Mouse (Mus musculus): Measurements from ENCODE around the gene Wdr60. TPM values are rescaled to one million over a fixed set of nuclear protein-coding genes. Genes with fewer than 3 reads are reported as not detected.
A peak's percentile ranks its signal among the peaks of the same experiment; 100 is the strongest.

Wdr60 gene
- polyA plus RNA-seq, 1 experiment from 2014 or later, result 18.1 TPM

DNA sequence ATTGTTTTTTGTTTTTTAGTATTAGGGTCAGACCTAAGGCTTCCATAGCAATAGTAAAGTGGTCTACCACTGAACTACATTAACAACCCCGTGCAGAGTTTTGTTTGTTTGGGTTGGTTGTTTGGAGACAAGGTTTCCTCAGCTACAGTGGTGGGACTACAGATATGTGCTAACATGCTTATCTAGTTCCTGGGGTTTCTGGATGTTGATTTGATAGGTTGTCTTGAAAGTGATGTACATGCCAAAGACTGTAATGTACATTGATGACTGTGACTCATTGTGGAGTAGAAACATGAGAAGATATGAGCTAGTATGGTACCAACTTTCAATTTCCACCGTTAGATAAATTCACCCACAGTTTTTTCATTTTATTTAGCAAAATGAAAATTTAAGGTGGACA, 20.7 kb upstream of the Wdr60 start:
- 93% methylated on average over 2 of the region's 2 CpGs for WGBS
- H3K9ac ChIP-seq (ENCODE audit: low read length), result no peak overlapping the region
- no peak overlapping the region for H3K4me3 ChIP-seq (ENCODE audit: low read depth, low read length)
- H3K27me3 ChIP-seq (ENCODE audit: control insufficient read depth, insufficient read depth, low read length), result no peaks in the 10 kb centered on the region
- DNase-seq (ENCODE audit: low spot score) (no peak), ATAC-seq (replicated peaks; ENCODE audit: low FRiP score) (no peak)
- H3K27ac ChIP-seq (ENCODE audit: low read depth, low read length), result no peak overlapping the region
- no peaks in the 10 kb centered on the region for H3K9me3 ChIP-seq (ENCODE audit: control insufficient read depth, low read length)
- H3K4me1 ChIP-seq (replicated peaks; ENCODE audit: control insufficient read depth, insufficient read depth, low read length), result peaks cover 2% of the 10 kb centered on the region; the same call in 1 of the 2 replicates
- no peak overlapping the region for H3K4me2 ChIP-seq (ENCODE audit: low read depth, low read length, severe bottlenecking)
- no peaks in the 10 kb centered on the region for H3K36me3 ChIP-seq (ENCODE audit: control insufficient read depth, insufficient read depth, low read length)

GRCm38 (mm10) chr12:116282856-116283255, 20.0 kb upstream of the Wdr60 start:
- Histone ChIP-seq H3K36me3 (ENCODE audit: control insufficient read depth, insufficient read depth, low read length) (no peaks in the 10 kb centered on the region), H3K4me3 (ENCODE audit: low read depth, low read length) (no peak overlapping the region), H3K27ac (ENCODE audit: low read depth, low read length) (no peak overlapping the region), H3K9ac (ENCODE audit: low read length) (no peak overlapping the region), H3K4me2 (ENCODE audit: low read depth, low read length, severe bottlenecking) (no peak overlapping the region), H3K9me3 (ENCODE audit: control insufficient read depth, low read length) (no peaks in the 10 kb centered on the region), H3K4me1 (replicated peaks; ENCODE audit: control insufficient read depth, insufficient read depth, low read length) (peaks cover 2% of the 10 kb centered on the region; the same call in 1 of the 2 replicates), H3K27me3 (ENCODE audit: control insufficient read depth, insufficient read depth, low read length) (no peaks in the 10 kb centered on the region)
- DNase-seq (ENCODE audit: low spot score) (no peak), ATAC-seq (replicated peaks; ENCODE audit: low FRiP score) (no peak)
- 96% methylated on average over 2 of the region's 2 CpGs for whole genome bisulfite sequencing

DNA sequence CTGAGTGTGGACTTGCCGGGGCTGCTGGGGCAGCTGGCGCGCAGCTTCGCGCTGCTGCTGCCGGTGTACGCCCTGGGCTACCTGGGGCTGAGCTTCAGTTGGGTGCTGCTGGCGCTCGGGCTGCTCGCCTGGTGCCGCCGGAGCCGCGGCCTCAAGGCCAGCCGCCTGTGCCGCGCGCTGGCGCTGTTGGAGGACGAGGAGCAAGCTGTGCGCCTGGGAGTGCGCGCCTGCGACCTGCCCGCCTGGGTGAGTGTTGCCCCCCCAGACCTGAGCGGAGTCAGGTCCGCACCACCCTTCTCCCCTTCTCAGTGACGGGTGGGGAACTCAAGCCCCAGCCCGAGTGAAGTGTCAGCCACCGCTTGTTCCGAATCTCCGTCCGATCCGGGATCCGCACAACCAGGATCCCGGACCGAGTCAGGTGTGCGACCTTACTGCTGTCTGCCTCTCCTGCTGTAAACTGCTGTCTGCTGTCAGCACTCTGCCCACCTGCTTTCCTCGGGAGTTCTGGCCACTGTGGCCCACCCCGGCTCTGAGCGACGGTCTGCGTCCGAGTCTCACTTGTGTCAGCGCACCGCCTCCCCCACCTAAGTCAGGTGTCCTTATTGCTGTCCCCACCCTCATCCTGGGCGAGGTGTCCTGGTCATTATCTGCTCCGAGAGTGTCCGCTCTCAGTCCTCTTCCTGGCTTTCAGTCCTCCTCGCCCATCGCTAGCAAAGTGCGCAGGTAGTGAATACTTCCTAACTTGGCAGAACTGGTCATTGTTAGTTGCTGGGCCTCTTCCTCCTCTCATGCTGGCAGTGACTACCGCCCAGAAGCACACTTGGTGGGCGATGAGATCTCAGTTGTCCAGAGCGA, 18.8 kb upstream of the Wdr60 start:
- Histone ChIP-seq H3K4me1 (replicated peaks; ENCODE audit: control insufficient read depth, insufficient read depth, low read length) (peaks cover 2% of the 10 kb centered on the region; the same call in 1 of the 2 replicates), H3K27ac (ENCODE audit: low read depth, low read length) (peak overlapping the region; percentile 91), H3K4me3 (ENCODE audit: low read depth, low read length) (peak overlapping the region; percentile 96), H3K36me3 (ENCODE audit: control insufficient read depth, insufficient read depth, low read length) (no peaks in the 10 kb centered on the region), H3K27me3 (ENCODE audit: control insufficient read depth, insufficient read depth, low read length) (no peaks in the 10 kb centered on the region), H3K9ac (ENCODE audit: low read length) (peak overlapping the region; percentile 96), H3K9me3 (ENCODE audit: control insufficient read depth, low read length) (no peaks in the 10 kb centered on the region), H3K4me2 (ENCODE audit: low read depth, low read length, severe bottlenecking) (peak overlapping the region; percentile 98)
- under 1% methylated on average over 55 of the region's 55 CpGs for WGBS
- DNase-seq (ENCODE audit: low spot score) (peak; percentile 66), ATAC-seq (replicated peaks; ENCODE audit: low FRiP score) (no peak)

DNA sequence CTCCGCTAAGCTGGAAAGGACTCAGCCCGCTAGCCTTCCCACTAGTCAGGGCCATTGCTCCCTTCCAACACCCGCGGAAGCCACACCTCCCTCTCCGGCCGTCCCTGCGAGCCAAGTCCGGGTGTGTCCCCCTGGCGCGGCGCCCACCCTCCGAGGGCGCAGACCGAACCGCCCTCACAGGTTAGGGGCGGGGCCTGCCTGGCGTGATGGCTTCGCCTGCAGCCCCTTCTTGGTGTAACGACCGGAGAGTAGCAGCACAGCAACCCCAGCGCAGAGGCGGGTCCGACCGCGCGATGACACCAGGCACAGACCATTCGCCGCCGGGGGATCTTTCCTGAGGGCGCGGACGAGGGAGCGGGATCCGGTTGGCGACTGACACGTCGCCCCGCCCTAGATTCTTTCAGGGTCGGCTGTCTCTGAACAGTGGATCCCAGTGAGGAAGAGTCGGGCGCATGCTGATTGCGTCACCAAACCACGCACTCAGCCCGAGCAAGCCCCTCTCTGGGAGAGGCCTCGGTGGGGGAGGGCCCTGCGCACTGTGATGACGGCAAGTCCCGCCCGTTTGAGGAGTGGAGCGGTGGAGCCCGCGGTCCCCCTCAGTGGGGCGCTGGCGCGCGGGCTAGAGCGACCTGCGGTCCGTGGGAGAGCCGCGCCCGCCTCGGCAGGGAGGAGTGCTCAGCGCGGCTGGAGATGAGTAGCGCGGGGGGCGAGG, 18.0 kb upstream of the Wdr60 start, which contains the start of gene Esyt2:
Esyt2 (plus strand) TSS at position 544 of the 712 bp plus-strand sequence.
- peak within 1 kb of the TSS; percentile 98 for H3K4me2 ChIP-seq (ENCODE audit: low read depth, low read length, severe bottlenecking)
- DNase-seq (ENCODE audit: low spot score) (peak; percentile 100), ATAC-seq (replicated peaks; ENCODE audit: low FRiP score) (peak; percentile 97)
- no peaks in the 10 kb centered on the region for H3K27me3 ChIP-seq (ENCODE audit: control insufficient read depth, insufficient read depth, low read length)
- no peaks in the 10 kb centered on the region for H3K36me3 ChIP-seq (ENCODE audit: control insufficient read depth, insufficient read depth, low read length)
- peak within 1 kb of the TSS; percentile 91 for H3K27ac ChIP-seq (ENCODE audit: low read depth, low read length)
- peaks cover 2% of the 10 kb centered on the region; the same call in 1 of the 2 replicates for H3K4me1 ChIP-seq (replicated peaks; ENCODE audit: control insufficient read depth, insufficient read depth, low read length)
- no peaks in the 10 kb centered on the region for H3K9me3 ChIP-seq (ENCODE audit: control insufficient read depth, low read length)
- peak within 1 kb of the TSS; percentile 96 for H3K9ac ChIP-seq (ENCODE audit: low read length)
- under 1% methylated on average over 62 of the region's 68 CpGs for whole genome bisulfite sequencing
- H3K4me3 ChIP-seq (ENCODE audit: low read depth, low read length), result peak within 1 kb of the TSS; percentile 96

DNA sequence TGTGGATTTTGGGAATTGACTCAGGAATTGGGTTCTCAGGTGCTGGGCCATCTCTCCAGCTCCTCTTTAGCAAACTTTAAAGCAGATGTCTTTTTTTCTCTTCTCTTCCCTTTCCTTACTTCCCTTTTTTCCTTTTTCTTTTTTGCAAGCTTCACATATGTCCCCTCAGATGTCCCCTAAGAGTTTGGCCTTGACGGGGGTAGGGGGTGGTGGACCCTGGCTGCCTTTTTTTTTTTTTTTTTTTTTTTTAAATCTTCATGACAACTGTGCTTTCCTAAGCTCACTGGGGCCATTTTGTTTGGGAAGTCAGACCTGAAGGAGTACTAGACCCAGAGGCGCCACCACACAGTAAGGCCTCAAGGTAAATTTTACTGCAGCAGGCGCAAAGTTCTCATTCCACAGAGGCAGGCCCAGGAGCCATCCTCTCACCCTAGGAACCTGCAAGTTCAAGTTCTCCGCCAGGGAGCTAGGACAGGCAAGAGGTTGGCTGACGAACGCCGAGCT, 17.4 kb upstream of the Wdr60 start:
- no peaks in the 10 kb centered on the region for H3K9me3 ChIP-seq (ENCODE audit: control insufficient read depth, low read length)
- DNase-seq (ENCODE audit: low spot score) (no peak), ATAC-seq (replicated peaks; ENCODE audit: low FRiP score) (no peak)
- peak overlapping the region; percentile 96 for H3K4me3 ChIP-seq (ENCODE audit: low read depth, low read length)
- H3K27me3 ChIP-seq (ENCODE audit: control insufficient read depth, insufficient read depth, low read length), result no peaks in the 10 kb centered on the region
- no peaks in the 10 kb centered on the region for H3K36me3 ChIP-seq (ENCODE audit: control insufficient read depth, insufficient read depth, low read length)
- H3K9ac ChIP-seq (ENCODE audit: low read length), result peak overlapping the region; percentile 96
- H3K4me2 ChIP-seq (ENCODE audit: low read depth, low read length, severe bottlenecking), result peak overlapping the region; percentile 98
- 3% methylated on average over 7 of the region's 7 CpGs for WGBS
- peaks cover 2% of the 10 kb centered on the region; the same call in 1 of the 2 replicates for H3K4me1 ChIP-seq (replicated peaks; ENCODE audit: control insufficient read depth, insufficient read depth, low read length)
- peak overlapping the region; percentile 91 for H3K27ac ChIP-seq (ENCODE audit: low read depth, low read length)

DNA sequence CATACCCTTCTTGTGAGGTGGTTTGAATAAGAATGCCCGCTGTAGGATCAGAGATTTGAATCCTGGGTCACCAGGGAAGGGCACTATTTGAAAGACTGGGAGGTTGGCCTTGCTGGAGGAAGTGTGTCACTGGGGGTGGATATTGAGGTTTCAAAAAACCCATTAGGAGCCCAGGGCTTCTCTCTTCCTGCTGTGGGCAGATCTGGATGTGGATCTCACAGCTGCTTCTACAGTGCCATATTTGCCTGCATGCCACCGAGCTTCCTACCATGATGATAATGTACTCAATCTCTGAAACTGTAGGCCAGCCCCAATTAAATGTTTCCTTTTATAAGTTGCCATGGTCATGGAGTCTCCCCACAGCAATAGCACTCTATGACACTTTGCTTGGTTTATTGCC, 16.4 kb upstream of the Wdr60 start:
- Histone ChIP-seq H3K9ac (ENCODE audit: low read length) (no peak overlapping the region), H3K36me3 (ENCODE audit: control insufficient read depth, insufficient read depth, low read length) (no peaks in the 10 kb centered on the region), H3K4me1 (replicated peaks; ENCODE audit: control insufficient read depth, insufficient read depth, low read length) (peaks cover 2% of the 10 kb centered on the region; the same call in 1 of the 2 replicates), H3K9me3 (ENCODE audit: control insufficient read depth, low read length) (no peaks in the 10 kb centered on the region), H3K4me2 (ENCODE audit: low read depth, low read length, severe bottlenecking) (no peak overlapping the region), H3K27ac (ENCODE audit: low read depth, low read length) (no peak overlapping the region), H3K27me3 (ENCODE audit: control insufficient read depth, insufficient read depth, low read length) (no peaks in the 10 kb centered on the region), H3K4me3 (ENCODE audit: low read depth, low read length) (no peak overlapping the region)
- 92% methylated on average over 2 of the region's 2 CpGs for WGBS
- no peak for ATAC-seq (replicated peaks; ENCODE audit: low FRiP score)
- no peak for DNase-seq (ENCODE audit: low spot score)

DNA sequence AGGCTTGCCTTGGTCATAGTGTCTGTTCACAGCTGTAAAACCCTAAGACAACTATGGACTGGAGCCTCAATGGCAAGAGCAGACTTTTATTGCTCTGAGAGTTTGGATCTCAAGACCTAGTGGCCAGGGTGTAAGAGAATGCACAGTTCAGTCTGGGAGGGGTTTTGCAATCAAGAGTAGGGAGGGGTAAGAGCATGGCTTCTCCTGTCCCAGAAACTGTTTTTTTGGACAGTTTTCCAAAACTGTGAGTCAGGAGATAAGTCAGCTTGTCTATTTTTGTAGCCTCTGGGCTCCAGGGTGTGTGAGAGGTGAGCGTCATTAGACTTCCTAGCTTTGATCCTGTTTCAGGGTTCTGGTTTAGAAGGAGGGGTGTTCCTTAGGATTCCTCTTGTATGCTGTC, 15.7 kb upstream of the Wdr60 start:
- no peak overlapping the region for H3K9ac ChIP-seq (ENCODE audit: low read length)
- ATAC-seq (replicated peaks; ENCODE audit: low FRiP score), result no peak
- no peak overlapping the region for H3K27ac ChIP-seq (ENCODE audit: low read depth, low read length)
- no peak overlapping the region for H3K4me3 ChIP-seq (ENCODE audit: low read depth, low read length)
- DNase-seq (ENCODE audit: low spot score), result no peak
- no peaks in the 10 kb centered on the region for H3K9me3 ChIP-seq (ENCODE audit: control insufficient read depth, low read length)
- 93% methylated on average over 1 of the region's 1 CpGs for WGBS
- H3K4me1 ChIP-seq (replicated peaks; ENCODE audit: control insufficient read depth, insufficient read depth, low read length), result peaks cover 2% of the 10 kb centered on the region; the same call in 1 of the 2 replicates
- no peaks in the 10 kb centered on the region for H3K36me3 ChIP-seq (ENCODE audit: control insufficient read depth, insufficient read depth, low read length)
- H3K4me2 ChIP-seq (ENCODE audit: low read depth, low read length, severe bottlenecking), result no peak overlapping the region
- H3K27me3 ChIP-seq (ENCODE audit: control insufficient read depth, insufficient read depth, low read length), result no peaks in the 10 kb centered on the region

- DNase-seq (ENCODE audit: low spot score) (no peak), ATAC-seq (replicated peaks; ENCODE audit: low FRiP score) (no peak)
- no peak overlapping the region for H3K9ac ChIP-seq (ENCODE audit: low read length)
- no peaks in the 10 kb centered on the region for H3K36me3 ChIP-seq (ENCODE audit: control insufficient read depth, insufficient read depth, low read length)
- no peak overlapping the region for H3K4me2 ChIP-seq (ENCODE audit: low read depth, low read length, severe bottlenecking)
- H3K4me3 ChIP-seq (ENCODE audit: low read depth, low read length), result no peak overlapping the region
- H3K27me3 ChIP-seq (ENCODE audit: control insufficient read depth, insufficient read depth, low read length), result no peaks in the 10 kb centered on the region
- H3K9me3 ChIP-seq (ENCODE audit: control insufficient read depth, low read length), result no peaks in the 10 kb centered on the region
- no peak overlapping the region for H3K27ac ChIP-seq (ENCODE audit: low read depth, low read length)
- 81% methylated on average over 2 of the region's 2 CpGs for WGBS
- H3K4me1 ChIP-seq (replicated peaks; ENCODE audit: control insufficient read depth, insufficient read depth, low read length), result no peaks in the 10 kb centered on the region; the same call in 1 of the 2 replicates
Observed at GRCm38 (mm10) chr12:116276961-116277360, 14.1 kb upstream of the Wdr60 start.
